Mouse (Mus musculus) lung, postnatal 0 days (tissue): ENCODE results near the gene Hspa14.

Experiments used
- CTCF ChIP-seq: IDR thresholded peaks from 2 replicates; pipeline ENCODE4 v1.5.1; 2016; ENCODE audit warnings: antibody characterized with exemption, mild to moderate bottlenecking
- EP300 ChIP-seq: IDR thresholded peaks from 2 replicates; pipeline ENCODE4 v1.6.1; 2016; ENCODE audit warnings: antibody characterized with exemption, mild to moderate bottlenecking, control low read depth

- no peak for TF ChIP-seq CTCF
- no peak for TF ChIP-seq EP300
These were observed 22.8 kb downstream of the Hspa14 start for GRCm38 (mm10) chr2:3489816-3490215.
